Mouse (Mus musculus): ENCODE measurements around the gene Insl5. TPM values are rescaled to one million over a fixed set of nuclear protein-coding genes. Genes with fewer than 3 reads are reported as not detected.

The Insl5 gene
- polyA plus RNA-seq (2015; fragmentation: Nextera tagmentation; extraction: Ambion mirVana), result 13.6 and 17.9 TPM in 2 replicates

GRCm38 (mm10) chr4:103026621-103027020, at the start of gene Insl5:
Gene Insl5, minus strand, starts transcription at chr4:103026842.
- peak; percentile 56 for DNase-seq (ENCODE audit: low spot score)

GRCm38 (mm10) chr4:103070631-103071030, 44.0 kb upstream of the Insl5 start:
- DNase-seq (ENCODE audit: low spot score), result peak; percentile 68

- DNase-seq (ENCODE audit: low spot score), result peak; percentile 64
Measured at GRCm38 (mm10) chr4:103067906-103068655, 41.4 kb upstream of the Insl5 start.

- peak; percentile 91 for DNase-seq (ENCODE audit: low spot score)
Measured at GRCm38 (mm10) chr4:103064976-103065375, 38.3 kb upstream of the Insl5 start.

- DNase-seq (ENCODE audit: low spot score), result peak; percentile 75
Measured at GRCm38 (mm10) chr4:103064421-103064820, 37.8 kb upstream of the Insl5 start.

- no peak for DNase-seq (ENCODE audit: low spot score)
Measured at GRCm38 (mm10) chr4:103056909-103057308, 30.3 kb upstream of the Insl5 start.

GRCm38 (mm10) chr4:103048046-103048445, 21.4 kb upstream of the Insl5 start:
- DNase-seq (ENCODE audit: low spot score), result no peak

GRCm38 (mm10) chr4:103042997-103043396, 16.4 kb upstream of the Insl5 start:
- no peak for DNase-seq (ENCODE audit: low spot score)

GRCm38 (mm10) chr4:103039838-103040191, 13.2 kb upstream of the Insl5 start:
- peak; percentile 36 for DNase-seq (ENCODE audit: low spot score)

- DNase-seq (ENCODE audit: low spot score), result peak; percentile 73
Measured at GRCm38 (mm10) chr4:103039103-103039837, 12.6 kb upstream of the Insl5 start.

- no peak for DNase-seq (ENCODE audit: low spot score)
Measured at GRCm38 (mm10) chr4:103028177-103029088, 1.8 kb upstream of the Insl5 start.

- no peak for DNase-seq (ENCODE audit: low spot score)
Measured at GRCm38 (mm10) chr4:103027745-103028144, 1.1 kb upstream of the Insl5 start.

GRCm38 (mm10) chr4:103013490-103013889, 13.2 kb downstream of the Insl5 start:
- no peak for DNase-seq (ENCODE audit: low spot score)

GRCm38 (mm10) chr4:103011823-103012222, 14.8 kb downstream of the Insl5 start:
- peak; percentile 69 for DNase-seq (ENCODE audit: low spot score)

- DNase-seq (ENCODE audit: low spot score), result peak; percentile 34
Measured at GRCm38 (mm10) chr4:103010734-103011133, 15.9 kb downstream of the Insl5 start.

- peak; percentile 39 for DNase-seq (ENCODE audit: low spot score)
Measured at GRCm38 (mm10) chr4:103006943-103007418, 19.7 kb downstream of the Insl5 start.

GRCm38 (mm10) chr4:103006266-103006665, 20.4 kb downstream of the Insl5 start:
- DNase-seq (ENCODE audit: low spot score), result no peak

GRCm38 (mm10) chr4:103005190-103005945, 21.3 kb downstream of the Insl5 start:
- DNase-seq (ENCODE audit: low spot score), result no peak

GRCm38 (mm10) chr4:103004681-103005080, 22.0 kb downstream of the Insl5 start:
- no peak for DNase-seq (ENCODE audit: low spot score)

GRCm38 (mm10) chr4:102991685-102992084, 35.0 kb downstream of the Insl5 start:
- DNase-seq (ENCODE audit: low spot score), result peak; percentile 70
